Comparison of ENCODE assay signal across 27 mouse cellular contexts in the genomic region with DNA sequence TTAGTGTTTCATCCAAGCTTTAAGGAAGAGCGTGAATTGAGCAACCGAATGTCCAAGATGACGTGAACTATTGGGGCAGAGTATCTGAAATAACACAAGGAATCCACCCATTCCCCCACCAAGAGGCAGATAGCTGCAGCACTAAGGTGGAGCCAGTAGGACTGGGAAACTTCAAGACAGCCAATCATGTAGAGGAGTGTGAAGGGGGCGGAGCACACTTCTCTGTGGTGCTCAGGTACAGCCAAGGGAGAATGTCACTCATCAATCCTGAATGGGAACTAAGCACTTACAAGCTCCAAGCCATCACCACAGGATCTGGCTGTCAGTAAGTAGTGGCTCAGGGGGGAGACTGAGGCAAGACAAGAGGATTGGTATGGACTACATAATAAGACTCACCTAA. TPM values are rescaled to one million over a fixed set of nuclear protein-coding genes. Genes with fewer than 3 reads are reported as not detected.
DNase-seq lines count a peak whose midpoint lies in the region; ATAC-seq and TF ChIP-seq lines count a peak whose summit lies in the region.
"Had no signal": no experiment of that assay in that cellular context is flagged by ENCODE, and none has a peak within 500 bp of the region (broad histone marks: within the 10 kb centered on the region; RNA-seq: fewer than 3 reads in every experiment).

No protein-coding gene starts in this region.

- no peaks in the 10 kb centered on the region for H3K27me3 ChIP-seq in hindbrain, embryonic 12.5 days
- no peaks in the 10 kb centered on the region for H3K27me3 ChIP-seq in hindbrain, embryonic 11.5 days (ENCODE audit: control insufficient read depth, insufficient read depth, low read length)
- no peaks in the 10 kb centered on the region for H3K27me3 ChIP-seq in E14TG2a.4 (ENCODE audit: insufficient read depth, low read length)
- H3K27me3 ChIP-seq: kidney, embryonic 15.5 days; limb, embryonic 12.5 days; midbrain, embryonic 15.5 days; neural tube, embryonic 12.5 days had no signal

- peak overlapping the region; percentile 89 for H3K27ac ChIP-seq in gastrocnemius, adult 2 months
- 0 out of 2 replicates have a peak overlapping the region, but pooled peaks have one; percentile 12 for H3K27ac ChIP-seq in hindbrain, embryonic 12.5 days
- H3K27ac ChIP-seq in hindbrain, embryonic 11.5 days (ENCODE audit: low read depth, low read length): no peak overlapping the region
- H3K27ac ChIP-seq: forebrain, embryonic 10.5 days; kidney, embryonic 15.5 days; limb, embryonic 12.5 days; macrophage; neural tube, embryonic 12.5 days had no signal

- 86% methylated on average over 4 of the region's 4 CpGs for WGBS in hindbrain, embryonic 12.5 days
- WGBS in hindbrain, embryonic 11.5 days: 91% methylated on average over 4 of the region's 4 CpGs

- H3K4me1 ChIP-seq in hindbrain, embryonic 12.5 days: peaks cover 31% of the 10 kb centered on the region
- no peaks in the 10 kb centered on the region for H3K4me1 ChIP-seq in hindbrain, embryonic 11.5 days (replicated peaks; ENCODE audit: control insufficient read depth, insufficient read depth, low read length)
- H3K4me1 ChIP-seq in E14TG2a.4 (replicated peaks; ENCODE audit: low read depth, low read length): peaks cover 98% of the 10 kb centered on the region

- H3K9me3 ChIP-seq in hindbrain, embryonic 12.5 days (replicated peaks): no peaks in the 10 kb centered on the region
- no peaks in the 10 kb centered on the region for H3K9me3 ChIP-seq in hindbrain, embryonic 11.5 days (ENCODE audit: control insufficient read depth, low read length)
- no peaks in the 10 kb centered on the region for H3K9me3 ChIP-seq in E14TG2a.4 (ENCODE audit: low read length)
- H3K9me3 ChIP-seq: forebrain, embryonic 10.5 days; kidney, embryonic 15.5 days; limb, embryonic 12.5 days; midbrain, embryonic 15.5 days; neural tube, embryonic 12.5 days had no signal

- TF ChIP-seq CTCF in gastrocnemius, adult 2 months (IDR thresholded peaks at IDR 0.05): no peak
- TF ChIP-seq CTCF in E14TG2a.4 (conservative IDR thresholded peaks at IDR 0.05; ENCODE audit: low read length): no peak

- intact Hi-C loops in gastrocnemius, adult 2 months (cut with DNase I): no loop called here

- H3K4me2 ChIP-seq in hindbrain, embryonic 12.5 days (replicated peaks): no peak overlapping the region
- H3K4me2 ChIP-seq in hindbrain, embryonic 11.5 days (replicated peaks; ENCODE audit: low read depth, low read length): no peak overlapping the region
- H3K4me2 ChIP-seq: kidney, embryonic 15.5 days; limb, embryonic 12.5 days; liver, embryonic 11.5 days; lung, embryonic 14.5 days; midbrain, embryonic 15.5 days; neural tube, embryonic 12.5 days had no signal

- no peak overlapping the region for H3K4me3 ChIP-seq in gastrocnemius, adult 2 months
- H3K4me3 ChIP-seq in hindbrain, embryonic 12.5 days: no peak overlapping the region
- H3K4me3 ChIP-seq in hindbrain, embryonic 11.5 days (ENCODE audit: low read depth, low read length): no peak overlapping the region
- H3K4me3 ChIP-seq in E14TG2a.4 (replicated peaks; ENCODE audit: low read length): peak overlapping the region; percentile 54; the same call in 1 of the 2 replicates
- H3K4me3 ChIP-seq: forebrain, embryonic 10.5 days; kidney, embryonic 15.5 days; limb, embryonic 12.5 days; midbrain, embryonic 15.5 days; neural tube, embryonic 12.5 days had no signal

- H3K36me3 ChIP-seq in hindbrain, embryonic 12.5 days: 0 out of 2 replicates have a peak, but pooled peaks cover 4% of the 10 kb centered on the region
- H3K36me3 ChIP-seq in hindbrain, embryonic 11.5 days (ENCODE audit: control insufficient read depth, insufficient read depth, low read length): no peaks in the 10 kb centered on the region
- peaks cover 95% of the 10 kb centered on the region for H3K36me3 ChIP-seq in E14TG2a.4 (ENCODE audit: insufficient read depth, low read length)
- H3K36me3 ChIP-seq: midbrain, embryonic 15.5 days had no signal

- H3K9ac ChIP-seq in hindbrain, embryonic 12.5 days: no peak overlapping the region
- H3K9ac ChIP-seq in hindbrain, embryonic 11.5 days (ENCODE audit: low read depth, low read length): no peak overlapping the region
- H3K9ac ChIP-seq: kidney, embryonic 15.5 days; limb, embryonic 12.5 days; lung, embryonic 14.5 days; midbrain, embryonic 15.5 days; neural tube, embryonic 12.5 days had no signal

- ATAC-seq in hindbrain, embryonic 12.5 days (ENCODE audit: low FRiP score): no peak
- no peak for ATAC-seq in hindbrain, embryonic 11.5 days (ENCODE audit: low FRiP score)
- ATAC-seq: CD4-positive, CD25-positive, alpha-beta regulatory T cell, adult 4 months; hindbrain, embryonic 16.5 days; midbrain, embryonic 15.5 days had no signal

- peak; percentile 5 for DNase-seq in gastrocnemius, adult 2 months
- DNase-seq in gastrocnemius, postnatal 4 days (ENCODE audit: low spot score in 2 of 2): no peak
- no peak for DNase-seq in hindbrain, embryonic 11.5 days (ENCODE audit: low spot score)
- DNase-seq in R1 (ENCODE audit: low read depth, low spot score): peak; percentile 86
- no peak for DNase-seq in spleen, adult 18-20 months
- no peak for DNase-seq in frontal cortex, postnatal 10 days (ENCODE audit: low spot score in 2 of 2)
- DNase-seq: adrenal gland, postnatal 14 days; cerebellum, adult 9-10 months; heart, postnatal 10 days; kidney, adult 11 months; kidney, postnatal 36 days; lung, embryonic 14.5 days; retina, postnatal 1 day; thymus, postnatal 25 days had no signal

RNA-seq across cellular contexts. Expression of a gene that starts 32.5 kb away (rescaled TPM):
- under 1 TPM; 0.15 to 0.33 TPM for total RNA-seq in gastrocnemius, adult 2 months (2021)
- total RNA-seq in gastrocnemius, postnatal 4 days (2021): 1 to 10 TPM; 6.5 to 8.0 TPM
- 79.0 and 81.1 TPM in 2 replicates for polyA plus RNA-seq in hindbrain, embryonic 12.5 days (2016; fragmentation: Nextera tagmentation; extraction: Ambion mirVana)
- 71.3 and 80.6 TPM in 2 replicates for polyA plus RNA-seq in hindbrain, embryonic 11.5 days (2014; fragmentation: Nextera tagmentation; extraction: Ambion mirVana)
- total RNA-seq: common myeloid progenitor, adult 5-6 weeks; granulocyte monocyte progenitor cell, adult 5-6 weeks had no signal
- polyA plus RNA-seq: CD4-positive, CD25-positive, alpha-beta regulatory T cell, adult 4 months; macrophage had no signal

RNA-seq across cellular contexts. Expression of a gene that starts 33.5 kb away (rescaled TPM):
- total RNA-seq in gastrocnemius, adult 2 months (2021): 10 to 100 TPM; 18.7 to 23.0 TPM
- 10 to 100 TPM; 46.8 to 57.3 TPM for total RNA-seq in gastrocnemius, postnatal 4 days (2021)
- 110 and 115 TPM in 2 replicates for polyA plus RNA-seq in hindbrain, embryonic 12.5 days (2016; fragmentation: Nextera tagmentation; extraction: Ambion mirVana)
- polyA plus RNA-seq in hindbrain, embryonic 11.5 days (2014; fragmentation: Nextera tagmentation; extraction: Ambion mirVana): 132 and 134 TPM in 2 replicates

Comparison
In these comparisons a context has a peak if more than half of its experiments do, and no peak if none do; other contexts are left out.
1. DNase-seq: peak in gastrocnemius, adult 2 months (single experiment) and R1 (single experiment); none in gastrocnemius, postnatal 4 days (0 of 2), hindbrain, embryonic 11.5 days (single experiment), spleen, adult 18-20 months (0 of 2) and frontal cortex, postnatal 10 days (0 of 2).
2. RNA of a gene that starts 32.5 kb away (total RNA-seq): 6.5 to 8.0 TPM in gastrocnemius, postnatal 4 days; 0.15 to 0.33 TPM in gastrocnemius, adult 2 months; every median in the first group is over 4 times any median in the second.